Mouse (Mus musculus): ENCODE data around the gene Foxred2. TPM values are rescaled to one million over a fixed set of nuclear protein-coding genes. Genes with fewer than 3 reads are reported as not detected.

The Foxred2 gene
- total RNA-seq, 2 experiments from 2014 or later, result 11.1 to 11.7 TPM

DNA sequence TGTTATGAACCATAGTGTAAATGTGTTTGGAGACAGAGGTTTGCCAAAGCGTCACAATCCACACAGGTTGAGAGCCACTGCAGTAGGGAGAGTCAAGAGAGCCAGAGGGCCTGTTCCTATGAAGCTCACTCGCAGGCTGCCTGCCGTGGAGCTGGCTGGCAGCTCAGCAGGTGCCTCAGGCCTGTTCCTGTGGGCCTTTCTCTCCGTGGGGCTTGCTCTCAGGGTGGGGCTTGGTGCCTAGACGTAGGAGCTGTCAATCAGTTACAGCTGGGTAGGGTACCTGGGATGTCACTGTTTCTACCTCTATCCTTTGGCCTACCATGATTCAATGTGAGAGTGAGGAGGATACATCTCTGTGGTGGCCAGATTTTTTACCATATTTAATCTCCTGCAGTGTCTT is 21.6 kb downstream of the Foxred2 start:
- TF ChIP-seq CTCF (conservative IDR thresholded peaks at IDR 0.05), result no peak
- Histone ChIP-seq H3K4me3 (no peak overlapping the region), H3K27ac (peak overlapping the region; percentile 85)
- no peak for DNase-seq (ENCODE audit: low spot score in 2 of 2)

DNA sequence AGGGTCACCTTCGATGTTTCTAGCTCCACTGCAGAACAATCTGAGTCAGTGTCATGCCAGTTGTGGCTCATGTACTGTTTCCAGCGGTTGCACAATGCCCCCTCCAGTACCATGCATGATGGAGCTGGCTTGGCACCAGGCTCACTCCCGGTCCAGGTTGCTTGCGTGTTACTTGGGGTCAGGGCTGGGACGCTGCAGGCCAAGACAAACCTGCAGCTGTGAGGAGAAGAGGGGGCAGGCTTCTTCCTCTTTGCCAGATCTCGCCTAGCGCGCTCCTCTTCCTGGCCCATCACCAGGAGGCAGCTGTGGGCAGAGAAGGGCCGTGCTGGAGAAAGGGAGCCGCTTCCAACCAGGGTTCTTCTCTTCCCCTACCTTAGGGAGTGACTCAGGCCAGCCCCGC is 22.2 kb downstream of the Foxred2 start:
- no peak for DNase-seq (ENCODE audit: low spot score in 2 of 2)
- Histone ChIP-seq H3K27ac (peak overlapping the region; percentile 85), H3K4me3 (no peak overlapping the region)
- no peak for TF ChIP-seq CTCF (conservative IDR thresholded peaks at IDR 0.05)

DNA sequence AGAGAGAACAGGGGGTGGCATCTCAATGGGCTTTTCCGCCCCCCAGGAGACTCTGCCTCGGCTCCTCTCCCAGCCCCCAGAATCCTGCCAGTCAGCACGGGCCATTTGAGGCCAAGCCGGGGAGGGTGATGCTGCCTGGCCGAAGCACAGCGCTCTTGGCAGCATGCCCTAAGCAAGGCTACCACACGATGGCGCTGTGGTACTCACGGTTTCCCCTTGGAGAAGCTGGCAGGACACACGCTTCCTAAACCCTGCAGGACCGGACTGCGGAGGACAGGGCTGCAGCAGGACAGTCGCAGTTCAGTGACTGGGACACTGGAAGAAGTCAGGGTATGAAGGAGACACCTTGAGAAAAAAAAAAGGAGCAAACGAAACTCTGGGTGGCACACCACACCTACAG is 22.8 kb downstream of the Foxred2 start:
- TF ChIP-seq CTCF (conservative IDR thresholded peaks at IDR 0.05), result peak; percentile 97
- peak overlapping the region; percentile 85 for H3K27ac ChIP-seq
- peak overlapping the region; percentile 20 for H3K4me3 ChIP-seq
- peak; percentile 94 to 100 for DNase-seq (ENCODE audit: low spot score in 2 of 2)

DNA sequence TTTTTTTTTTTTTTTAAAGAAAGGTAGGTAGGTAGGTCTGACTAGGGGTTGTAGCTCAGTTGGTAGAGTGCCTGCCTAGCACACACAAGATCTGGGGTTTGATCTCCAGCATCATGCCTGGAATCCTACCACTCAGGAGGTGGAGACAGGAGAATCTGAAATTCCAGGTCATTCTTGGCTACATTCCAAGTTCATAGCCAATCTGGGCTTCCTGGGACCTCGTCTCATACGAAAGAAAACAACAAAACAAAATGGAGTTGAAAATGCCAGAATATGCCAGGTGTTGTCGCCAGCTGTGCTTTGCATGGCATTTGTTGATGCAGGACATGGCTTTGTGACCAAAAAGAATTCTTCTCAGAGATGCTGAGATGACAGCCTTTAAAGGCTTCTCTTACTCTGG is 23.3 kb downstream of the Foxred2 start:
- no peak for DNase-seq (ENCODE audit: low spot score in 2 of 2)
- H3K4me3 ChIP-seq, result no peak overlapping the region; the same call in 1 of the 2 replicates
- no peak for TF ChIP-seq CTCF (conservative IDR thresholded peaks at IDR 0.05)
- H3K27ac ChIP-seq, result peak overlapping the region; percentile 85

DNA sequence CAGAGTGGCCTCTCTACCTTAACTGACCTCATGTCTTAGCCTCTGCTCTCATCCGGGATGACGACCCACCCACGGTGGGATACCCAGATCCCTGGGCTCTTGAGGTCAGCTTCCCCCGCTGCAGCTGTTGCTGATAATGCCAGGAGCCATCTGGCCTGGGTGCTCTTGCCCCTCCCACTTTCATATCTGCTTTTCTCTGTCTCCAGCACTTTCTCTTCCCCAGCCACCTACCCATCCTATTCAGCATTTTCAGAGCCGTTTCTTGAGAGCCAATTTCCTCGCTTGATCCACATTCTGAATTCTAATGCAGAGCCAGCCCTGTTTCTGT is 24.9 kb downstream of the Foxred2 start:
- Histone ChIP-seq H3K27ac (0 out of 2 replicates have a peak overlapping the region, but pooled peaks have one; percentile 7), H3K4me3 (no peak overlapping the region)
- no peak for DNase-seq (ENCODE audit: low spot score in 2 of 2)
- TF ChIP-seq CTCF (conservative IDR thresholded peaks at IDR 0.05), result no peak

DNA sequence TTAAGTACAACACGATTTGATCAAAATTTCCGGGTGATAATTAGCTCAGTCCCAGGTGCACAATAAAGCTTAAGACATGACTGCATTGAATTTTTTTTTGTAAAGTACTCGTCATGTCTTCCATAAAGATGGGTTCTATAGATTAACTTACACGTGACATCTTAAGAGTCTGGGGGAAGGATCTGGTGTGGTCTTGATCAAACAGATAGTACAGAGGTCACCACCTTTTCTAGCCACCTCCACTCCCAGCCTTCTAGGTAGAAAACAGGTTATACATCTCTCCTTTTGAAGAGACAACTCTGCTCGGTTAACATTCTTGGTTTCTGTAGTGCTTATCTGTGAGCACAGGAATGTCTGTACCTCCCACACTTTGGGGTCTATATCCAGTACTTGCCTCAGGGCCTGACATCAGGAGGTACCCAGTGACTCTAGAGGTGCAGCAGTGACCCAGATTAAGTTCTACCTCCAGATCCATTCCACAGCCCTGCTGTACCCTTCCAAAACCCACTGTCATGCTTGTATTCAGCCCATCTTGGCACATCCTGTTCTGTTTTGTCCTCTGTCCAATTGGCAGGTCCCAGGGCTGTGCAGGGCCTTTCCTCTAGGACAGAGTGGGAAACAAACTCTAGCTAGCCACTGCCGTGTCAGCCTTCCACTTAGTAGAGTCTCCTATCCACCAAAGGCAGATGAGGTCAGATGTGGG is 25.4 kb downstream of the Foxred2 start:
- no peak for TF ChIP-seq CTCF (conservative IDR thresholded peaks at IDR 0.05)
- no peak for DNase-seq (ENCODE audit: low spot score in 2 of 2)
- no peak overlapping the region for H3K4me3 ChIP-seq
- 0 out of 2 replicates have a peak overlapping the region, but pooled peaks have one; percentile 7 for H3K27ac ChIP-seq

DNA sequence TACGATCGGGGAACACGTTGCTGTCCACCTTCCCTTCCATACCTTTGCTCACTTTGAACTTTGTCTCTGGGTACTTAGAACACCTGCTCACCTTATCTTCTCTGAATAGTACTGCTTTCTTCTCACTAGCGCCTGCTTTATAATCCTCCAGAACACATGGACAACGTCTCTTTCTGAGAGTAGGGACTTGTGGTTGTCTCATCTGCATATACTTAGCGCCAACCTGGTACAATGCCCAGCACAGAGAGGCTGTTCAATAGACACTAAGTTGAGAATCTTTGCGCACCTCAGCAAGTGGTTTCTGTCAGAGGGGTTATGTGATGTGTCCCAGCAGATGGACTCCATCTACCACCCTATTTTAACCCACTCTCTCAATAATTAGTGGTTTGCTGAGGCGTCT is 26.7 kb downstream of the Foxred2 start:
- DNase-seq (ENCODE audit: low spot score in 2 of 2), result no peak
- H3K27ac ChIP-seq, result peak overlapping the region; percentile 99
- peak overlapping the region; percentile 78 for H3K4me3 ChIP-seq
- TF ChIP-seq CTCF (conservative IDR thresholded peaks at IDR 0.05), result no peak

DNA sequence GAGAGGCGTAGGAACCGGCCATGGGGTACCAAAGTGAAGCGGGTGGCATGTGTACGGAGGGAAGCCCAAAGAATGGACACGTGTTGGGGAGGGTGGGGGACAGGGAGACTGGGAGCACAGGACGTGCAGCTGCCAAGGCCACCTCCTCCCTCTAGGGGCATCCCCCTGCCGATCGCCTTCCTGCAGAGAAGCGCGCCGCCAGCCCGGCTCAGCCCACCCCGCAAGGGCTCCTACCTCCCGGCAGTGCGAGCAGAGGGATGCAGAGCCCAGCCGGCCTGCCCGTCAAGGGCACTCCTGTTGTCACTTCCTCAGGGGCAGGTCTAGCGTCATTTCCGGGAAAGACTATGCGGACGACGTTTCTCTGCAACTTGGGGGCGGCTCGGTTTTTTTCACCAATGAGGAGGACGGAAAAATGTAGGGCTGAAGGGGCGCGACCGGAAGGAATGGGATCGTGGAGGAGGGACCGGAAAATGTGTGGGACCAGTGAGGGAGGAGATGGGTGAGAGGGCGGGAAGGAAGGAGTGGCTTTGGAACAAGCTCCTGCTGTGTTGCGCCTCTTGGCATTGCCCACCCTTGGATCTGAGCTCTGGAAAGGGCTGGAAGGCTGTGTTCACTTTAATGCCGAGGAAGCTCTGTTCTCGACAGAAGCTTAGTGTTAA is 27.7 kb downstream of the Foxred2 start, which contains the start of gene Txn2:
Gene Txn2, minus strand, starts transcription at position 334 of the 659 bp plus-strand sequence.
- TF ChIP-seq CTCF (conservative IDR thresholded peaks at IDR 0.05), result peak; percentile 47
- peak within 1 kb of the TSS; percentile 99 for H3K27ac ChIP-seq
- DNase-seq (ENCODE audit: low spot score in 2 of 2), result peak; percentile 97 to 100
- peak within 1 kb of the TSS; percentile 78 for H3K4me3 ChIP-seq

DNA sequence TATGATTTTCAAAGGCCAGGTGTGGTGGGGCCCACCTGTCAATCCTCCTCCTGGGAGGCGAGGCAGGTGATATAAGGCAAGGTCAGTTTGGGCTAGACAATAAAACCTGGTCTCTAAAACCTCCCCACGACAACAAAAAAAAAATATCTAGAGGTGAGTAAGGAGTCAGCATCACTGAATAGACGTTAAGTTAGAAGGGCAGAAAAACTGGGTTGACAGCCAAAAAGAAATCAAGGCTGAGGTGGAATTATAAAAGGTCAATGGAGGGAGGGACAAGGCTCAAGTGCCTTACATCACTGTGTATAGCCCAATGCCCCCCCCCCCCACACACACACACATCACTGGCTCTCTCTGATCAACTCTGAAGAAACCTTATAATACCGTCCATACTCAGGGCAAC is 28.4 kb downstream of the Foxred2 start:
- no peak for TF ChIP-seq CTCF (conservative IDR thresholded peaks at IDR 0.05)
- no peak for DNase-seq (ENCODE audit: low spot score in 2 of 2)
- Histone ChIP-seq H3K4me3 (peak overlapping the region; percentile 78), H3K27ac (peak overlapping the region; percentile 99)

DNA sequence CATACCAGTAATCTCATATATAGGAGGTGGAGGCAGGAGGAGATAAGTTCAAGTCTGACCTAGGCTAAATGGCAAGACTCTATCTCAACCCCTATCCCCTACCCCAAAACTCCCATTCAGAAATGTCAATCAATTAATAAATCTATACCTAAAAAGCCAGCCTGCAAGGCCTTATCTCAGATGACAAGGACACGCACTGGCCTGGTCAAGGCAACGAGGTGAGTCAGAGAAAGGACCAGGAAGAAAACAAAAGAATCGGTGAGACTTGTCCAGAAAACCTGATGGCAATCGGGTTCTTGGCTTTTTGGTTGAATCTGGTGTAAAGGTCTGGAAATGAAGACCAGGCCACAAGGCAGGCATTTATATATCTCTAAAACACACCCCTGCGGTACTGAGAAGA is 29.6 kb downstream of the Foxred2 start:
- Histone ChIP-seq H3K4me3 (no peak overlapping the region), H3K27ac (no peak overlapping the region)
- no peak for TF ChIP-seq CTCF (conservative IDR thresholded peaks at IDR 0.05)
- DNase-seq (ENCODE audit: low spot score in 2 of 2), result no peak

DNA sequence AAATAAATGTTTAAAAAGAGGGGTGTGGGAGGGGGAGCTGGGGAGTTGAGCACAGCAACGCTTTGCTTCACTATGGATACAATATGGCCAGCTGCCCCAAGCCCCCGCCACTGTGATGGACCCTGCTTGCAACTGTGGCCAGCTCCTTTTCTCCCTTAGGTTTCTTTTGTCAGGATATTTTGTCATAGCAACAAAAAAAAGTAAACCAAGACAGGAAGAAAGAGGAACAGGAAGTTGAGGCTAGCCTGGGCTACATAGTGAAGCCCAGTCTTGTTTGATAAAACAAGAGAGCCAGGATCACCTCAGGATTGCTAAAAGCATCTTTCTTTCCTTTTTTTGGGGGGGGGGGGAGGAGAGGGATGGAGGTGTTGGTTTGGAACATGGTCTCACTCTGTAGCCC is 31.3 kb downstream of the Foxred2 start:
- no peak for DNase-seq (ENCODE audit: low spot score in 2 of 2)
- no peak overlapping the region for H3K27ac ChIP-seq
- no peak for TF ChIP-seq CTCF (conservative IDR thresholded peaks at IDR 0.05)
- no peak overlapping the region for H3K4me3 ChIP-seq

DNA sequence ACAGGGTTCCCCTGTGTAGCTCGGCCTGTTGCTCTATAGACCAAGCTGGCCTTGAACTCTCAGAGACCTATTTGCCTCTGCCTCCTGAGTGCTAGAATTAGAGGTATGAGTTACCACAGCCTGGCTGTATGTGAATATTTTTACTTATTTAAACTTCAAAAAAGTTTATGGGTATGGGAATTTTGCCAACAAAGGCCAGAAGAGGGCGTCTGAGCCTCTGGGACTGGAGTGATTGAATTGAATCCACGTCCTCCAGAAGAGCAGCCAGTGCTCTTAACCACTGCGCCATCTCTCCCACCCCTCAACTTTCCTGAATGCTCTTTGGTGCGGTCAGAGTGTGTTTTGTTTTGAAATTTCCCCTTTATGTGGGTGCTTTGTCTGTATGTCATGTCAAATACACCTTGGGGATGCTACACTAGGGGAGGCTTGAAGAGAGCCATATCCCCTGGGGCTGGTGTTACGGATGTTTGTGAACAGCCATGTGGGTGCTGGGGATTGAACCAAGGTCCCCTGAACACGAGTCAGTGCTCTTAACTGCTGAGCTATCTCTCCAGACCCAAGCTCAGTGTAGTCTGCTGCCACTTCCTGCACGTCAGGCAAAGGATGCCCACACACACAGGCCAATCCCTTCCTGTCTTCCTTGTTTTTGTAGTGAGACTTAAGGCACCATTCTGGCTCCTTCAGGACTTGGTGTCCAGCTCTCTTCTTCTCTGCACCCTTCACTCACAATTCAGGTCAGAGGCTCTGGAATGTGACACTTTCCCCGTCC is 33.1 kb downstream of the Foxred2 start:
- Histone ChIP-seq H3K4me3 (no peak overlapping the region), H3K27ac (peak overlapping the region; percentile 18; the same call in 1 of the 2 replicates)
- peak; percentile 38 for TF ChIP-seq CTCF (conservative IDR thresholded peaks at IDR 0.05)
- no peak for DNase-seq (ENCODE audit: low spot score in 2 of 2)

DNA sequence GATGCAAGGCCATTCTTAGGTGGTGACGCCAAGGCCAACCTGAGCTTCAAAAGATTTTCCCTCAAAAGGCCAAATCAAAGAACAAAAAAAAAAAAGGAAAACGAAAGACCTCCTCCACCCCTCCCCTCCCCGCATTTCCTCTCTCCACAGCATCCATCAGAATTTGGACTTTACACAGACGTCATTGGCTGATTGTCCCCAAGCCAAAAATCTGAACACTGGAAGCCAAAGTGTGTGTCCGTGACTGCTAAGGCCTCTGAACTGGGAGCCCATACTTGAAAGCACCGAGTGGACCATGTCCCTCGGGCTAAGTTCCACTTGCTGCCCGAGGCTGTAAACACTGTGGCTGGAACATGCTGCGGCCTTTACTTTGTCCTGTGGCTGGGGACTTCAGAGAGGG is 33.8 kb downstream of the Foxred2 start:
- no peak for DNase-seq (ENCODE audit: low spot score in 2 of 2)
- Histone ChIP-seq H3K27ac (peak overlapping the region; percentile 33; the same call in 1 of the 2 replicates), H3K4me3 (no peak overlapping the region)
- no peak for TF ChIP-seq CTCF (conservative IDR thresholded peaks at IDR 0.05)
